Mouse (Mus musculus) neural tube, embryonic 14.5 days (tissue): ENCODE measurements around the gene Zkscan7. TPM values are rescaled to one million over a fixed set of nuclear protein-coding genes. Genes with fewer than 3 reads are reported as not detected.
A peak's percentile ranks its signal among the peaks of the same experiment; 100 is the strongest.

ENCODE experiments used
- ATAC-seq: fragments of 200-750 bp; cut with Nextera tagmentation; 2 replicates; pipeline ENCODE4 v1.8.0; 2017; ENCODE audit warnings: low read depth, mild to moderate bottlenecking, moderate TSS enrichment, moderate library complexity
- H3K27ac ChIP-seq: fragments of 300-500 bp; sonication (generic); 2 replicates; pipeline ENCODE4 v1.5.1; 2014; ENCODE audit warnings: low read depth, mild to moderate bottlenecking, control low read depth, low read length, moderate library complexity, mixed read lengths
- H3K27me3 ChIP-seq: fragments of 300-500 bp; sonication (generic); 2 replicates; pipeline ENCODE4 v1.6.1; 2014; ENCODE audit warnings: low read length; ENCODE audit not compliant: control insufficient read depth, insufficient read depth
- H3K36me3 ChIP-seq: fragments of 300-500 bp; sonication (generic); 2 replicates; pipeline ENCODE4 v1.6.1; 2014; ENCODE audit warnings: low read length, mixed read lengths; ENCODE audit not compliant: control insufficient read depth, insufficient read depth
- H3K4me1 ChIP-seq: fragments of 300-500 bp; sonication (generic); 2 replicates; pipeline ENCODE4 v1.6.1; 2014; ENCODE audit warnings: low read length; ENCODE audit not compliant: control insufficient read depth, insufficient read depth
- H3K4me2 ChIP-seq: fragments of 300-500 bp; sonication (generic); 2 replicates; pipeline ENCODE4 v1.6.1; 2014; ENCODE audit warnings: mild to moderate bottlenecking, low read depth, low read length, control low read depth
- H3K4me3 ChIP-seq: fragments of 300-500 bp; sonication (generic); 2 replicates; pipeline ENCODE4 v1.5.1; 2014; ENCODE audit warnings: low read depth, low read length, control low read depth, mixed read lengths
- H3K9ac ChIP-seq: fragments of 300-500 bp; sonication (generic); replicated peaks from 2 replicates; pipeline ENCODE4 v1.6.1; 2014; ENCODE audit warnings: low read depth, mild to moderate bottlenecking, control low read depth, low read length, mixed read lengths
- H3K9me3 ChIP-seq: fragments of 300-500 bp; sonication (generic); 2 replicates; pipeline ENCODE4 v1.6.1; 2016; ENCODE audit warnings: low read length; ENCODE audit not compliant: control insufficient read depth
- WGBS: fragments of 180-500 bp; shearing (Covaris S2); extraction: QIAGEN DNeasy Blood & Tissue Kit; methylation state at CpG from one replicate; pipeline ENCODE4 v1.1.7; 2014; 5-methylcytosine and 5-hydroxymethylcytosine counted together
- polyA plus RNA-seq: library from polyadenylated mRNA; unstranded; fragments of >200 nt; fragmentation: Nextera tagmentation; extraction: Ambion mirVana; gene quantifications from 2 replicates; pipeline ENCODE4 v1.2.1, GENCODE M21; 2014

The Zkscan7 gene
- polyA plus RNA-seq, 1 experiment from 2014 or later, result 3.1 TPM

GRCm38 (mm10) chr9:122872595-122872994 lies 12.9 kb upstream of the Zkscan7 start:
- 88% methylated on average over 4 of the region's 4 CpGs for WGBS
- no peak for ATAC-seq
- no peaks in the 10 kb centered on the region for H3K9me3 ChIP-seq
- H3K27me3 ChIP-seq, result no peaks in the 10 kb centered on the region
- H3K4me2 ChIP-seq, result no peak overlapping the region
- H3K36me3 ChIP-seq, result no peaks in the 10 kb centered on the region
- H3K4me1 ChIP-seq, result no peaks in the 10 kb centered on the region
- H3K4me3 ChIP-seq, result no peak overlapping the region
- H3K9ac ChIP-seq, result no peak overlapping the region
- H3K27ac ChIP-seq, result no peak overlapping the region

DNA sequence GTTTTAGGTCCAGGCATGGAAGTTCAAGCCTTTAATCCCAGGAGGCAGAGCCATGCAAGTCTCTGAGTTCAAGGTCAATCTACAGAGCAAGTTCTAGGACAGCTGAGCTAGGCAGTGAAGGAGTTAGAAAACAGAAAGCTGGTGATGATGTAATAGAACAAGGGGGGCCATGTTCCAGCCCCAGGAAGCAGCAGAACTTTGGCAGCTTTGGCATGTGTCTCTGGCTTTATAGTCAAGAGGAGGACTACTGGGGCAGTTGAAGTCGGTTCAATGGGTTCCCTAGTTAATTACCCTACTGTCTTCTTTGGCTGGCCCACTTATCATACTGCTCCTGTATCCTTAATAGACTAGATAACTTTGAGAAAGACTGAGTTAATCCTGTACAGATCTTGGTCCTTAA lies 10.8 kb upstream of the Zkscan7 start:
- Histone ChIP-seq H3K27ac (no peak overlapping the region), H3K4me3 (no peak overlapping the region), H3K36me3 (no peaks in the 10 kb centered on the region), H3K4me1 (no peaks in the 10 kb centered on the region), H3K27me3 (no peaks in the 10 kb centered on the region), H3K9me3 (no peaks in the 10 kb centered on the region), H3K4me2 (no peak overlapping the region), H3K9ac (no peak overlapping the region)
- no peak for ATAC-seq
- WGBS, result 72% methylated on average over 1 of the region's 1 CpGs

- Histone ChIP-seq H3K27me3 (no peaks in the 10 kb centered on the region), H3K27ac (no peak overlapping the region), H3K9ac (no peak overlapping the region), H3K4me1 (no peaks in the 10 kb centered on the region), H3K4me2 (no peak overlapping the region), H3K4me3 (no peak overlapping the region), H3K36me3 (no peaks in the 10 kb centered on the region), H3K9me3 (no peaks in the 10 kb centered on the region)
- WGBS, result 98% methylated on average over 2 of the region's 2 CpGs
- ATAC-seq, result no peak
Measured at GRCm38 (mm10) chr9:122875145-122875544, 10.3 kb upstream of the Zkscan7 start.

- H3K4me1 ChIP-seq, result peaks cover 3% of the 10 kb centered on the region; the same call in 1 of the 2 replicates
- peak; percentile 98 for ATAC-seq
- no peaks in the 10 kb centered on the region; the same call in 1 of the 2 replicates for H3K36me3 ChIP-seq
- H3K27ac ChIP-seq, result peak overlapping the region; percentile 62
- 6% methylated on average over 54 of the region's 54 CpGs for WGBS
- no peaks in the 10 kb centered on the region for H3K9me3 ChIP-seq
- H3K4me2 ChIP-seq, result peak overlapping the region; percentile 70
- peak overlapping the region; percentile 77 for H3K4me3 ChIP-seq
- peak overlapping the region; percentile 74 for H3K9ac ChIP-seq
- H3K27me3 ChIP-seq, result no peaks in the 10 kb centered on the region
Measured at GRCm38 (mm10) chr9:122886372-122887179, 1.1 kb downstream of the Zkscan7 start.

DNA sequence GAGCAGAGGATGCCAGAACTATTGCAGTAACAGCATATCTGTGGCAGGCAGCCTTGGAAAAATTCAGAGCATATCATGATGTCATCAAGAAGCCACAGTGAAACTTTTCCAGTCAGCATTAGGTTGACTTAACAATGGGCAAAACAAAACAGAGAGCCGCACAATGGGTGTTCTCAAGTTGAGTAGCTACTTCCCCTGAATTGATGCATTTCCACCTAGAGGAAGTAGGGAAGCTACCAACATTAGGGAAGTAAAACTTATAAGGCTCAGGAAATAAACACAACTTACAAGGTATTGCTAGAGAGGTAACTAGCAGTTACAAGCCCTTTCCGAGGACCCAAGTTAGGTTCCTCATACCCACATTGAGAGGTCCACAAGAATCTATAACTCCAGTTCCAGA lies 15.6 kb downstream of the Zkscan7 start:
- no peak overlapping the region for H3K27ac ChIP-seq
- ATAC-seq, result no peak
- 93% methylated on average over 2 of the region's 2 CpGs for WGBS
- H3K4me1 ChIP-seq, result no peaks in the 10 kb centered on the region
- no peak overlapping the region for H3K4me3 ChIP-seq
- no peaks in the 10 kb centered on the region; the same call in 1 of the 2 replicates for H3K36me3 ChIP-seq
- H3K9ac ChIP-seq, result no peak overlapping the region
- H3K27me3 ChIP-seq, result no peaks in the 10 kb centered on the region
- peaks cover under 1% of the 10 kb centered on the region; the same call in 1 of the 2 replicates for H3K9me3 ChIP-seq
- no peak overlapping the region for H3K4me2 ChIP-seq

DNA sequence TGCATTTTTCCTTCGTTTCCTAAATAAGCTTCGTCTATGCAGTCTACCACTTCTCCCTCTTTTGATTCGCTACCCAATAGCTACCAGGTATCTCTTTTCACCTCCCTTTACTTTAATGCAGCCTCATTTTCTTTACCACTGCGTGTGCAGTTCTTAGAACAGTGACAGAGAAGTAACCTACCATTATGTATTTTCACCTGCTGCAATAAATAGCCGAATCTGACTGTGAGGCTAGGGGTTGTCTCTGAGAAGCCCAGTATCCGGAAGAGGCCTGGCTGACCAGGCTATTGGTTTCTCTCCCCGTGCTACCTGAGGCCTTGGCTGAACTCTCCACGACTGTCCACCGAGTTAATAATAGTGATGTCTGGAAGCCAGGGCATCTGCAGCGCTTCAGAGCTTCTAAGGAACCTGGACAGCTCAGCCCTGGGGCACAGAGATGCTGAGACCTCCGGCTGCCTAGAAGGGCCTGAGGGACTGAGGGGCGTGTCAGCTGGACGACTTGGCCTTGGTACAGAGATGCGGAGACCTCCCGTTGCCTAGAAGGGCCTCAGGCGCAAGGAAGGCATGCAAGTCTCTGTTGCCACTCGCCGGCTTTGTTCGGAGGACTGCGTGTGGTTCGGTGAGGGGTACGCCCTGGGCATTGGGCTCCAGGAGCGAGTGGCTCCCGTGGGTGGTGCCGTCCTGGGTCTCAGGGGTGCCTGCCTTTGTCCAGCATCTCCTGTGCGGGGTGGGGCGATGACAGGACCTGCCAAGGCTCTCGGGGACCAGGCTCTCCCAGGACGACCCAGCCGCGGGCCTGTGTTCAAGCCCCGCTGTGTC lies 17.4 kb downstream of the Zkscan7 start:
- H3K9me3 ChIP-seq, result no peaks in the 10 kb centered on the region
- 14% methylated on average over 32 of the region's 32 CpGs for WGBS
- peak; percentile 97 for ATAC-seq
- no peaks in the 10 kb centered on the region for H3K36me3 ChIP-seq
- peak overlapping the region; percentile 72 for H3K9ac ChIP-seq
- H3K4me1 ChIP-seq, result no peaks in the 10 kb centered on the region
- no peaks in the 10 kb centered on the region for H3K27me3 ChIP-seq
- peak overlapping the region; percentile 56 for H3K4me2 ChIP-seq
- H3K27ac ChIP-seq, result peak overlapping the region; percentile 50
- peak overlapping the region; percentile 39 for H3K4me3 ChIP-seq

DNA sequence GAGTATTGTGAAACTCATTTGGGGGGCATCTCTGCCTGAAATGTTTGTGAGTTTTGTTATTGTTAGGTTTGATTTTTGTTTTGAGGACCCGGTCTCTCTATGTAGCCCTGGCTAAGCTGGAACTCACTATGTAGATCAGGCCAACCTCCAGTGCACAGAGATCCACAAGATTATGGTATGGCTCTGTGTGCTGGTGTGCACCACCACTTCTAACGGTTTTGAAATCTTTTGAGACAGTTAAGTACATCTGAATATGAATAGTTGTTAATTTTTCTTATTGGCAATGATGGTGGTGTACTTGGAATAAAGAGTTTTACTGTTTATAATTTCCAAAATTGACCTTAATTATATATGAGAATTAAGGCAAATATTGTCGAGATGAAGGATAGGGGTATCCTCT lies 37.0 kb downstream of the Zkscan7 start:
- Histone ChIP-seq H3K9me3 (no peaks in the 10 kb centered on the region), H3K4me3 (peak overlapping the region; percentile 63), H3K4me1 (0 out of 2 replicates have a peak, but pooled peaks cover 7% of the 10 kb centered on the region), H3K36me3 (peaks cover 24% of the 10 kb centered on the region), H3K9ac (peak overlapping the region; percentile 80; the same call in 1 of the 2 replicates), H3K4me2 (peak overlapping the region; percentile 52), H3K27ac (no peak overlapping the region), H3K27me3 (no peaks in the 10 kb centered on the region)
- no peak for ATAC-seq
- 16% methylated on average over 3 of the region's 3 CpGs for WGBS

DNA sequence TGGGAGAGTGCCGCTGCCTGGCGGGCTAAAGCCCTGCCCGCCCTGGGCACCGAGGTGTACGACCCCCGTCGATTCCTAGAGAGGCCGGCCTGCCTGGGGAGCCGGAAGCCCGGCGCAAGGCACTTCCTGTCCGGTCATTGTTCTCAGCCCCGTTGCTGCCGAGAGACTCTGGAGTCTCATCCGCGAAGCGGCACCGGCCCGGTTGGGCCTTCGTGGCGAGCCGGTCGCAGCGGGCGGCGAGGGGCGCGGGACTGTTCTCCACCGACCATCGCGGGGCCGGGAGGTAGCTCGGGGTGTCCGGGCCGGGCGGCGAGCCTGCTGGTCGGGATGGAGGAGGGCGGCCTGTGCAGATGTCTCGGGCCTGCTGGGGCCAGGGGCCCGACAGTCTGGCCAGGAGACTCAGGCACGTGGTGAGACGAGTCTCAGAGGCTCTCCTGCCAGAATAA lies 37.5 kb downstream of the Zkscan7 start, which contains the start of gene Zfp105:
Zfp105 (plus strand) TSS at position 137 of the 446 bp plus-strand sequence.
- Histone ChIP-seq H3K27me3 (no peaks in the 10 kb centered on the region), H3K36me3 (peaks cover 29% of the 10 kb centered on the region), H3K4me2 (peak within 1 kb of the TSS; percentile 52), H3K9me3 (no peaks in the 10 kb centered on the region), H3K27ac (peak within 1 kb of the TSS; percentile 61), H3K4me1 (0 out of 2 replicates have a peak, but pooled peaks cover 7% of the 10 kb centered on the region), H3K4me3 (peak within 1 kb of the TSS; percentile 63), H3K9ac (peak within 1 kb of the TSS; percentile 80)
- ATAC-seq, result peak; percentile 99
- WGBS, result under 1% methylated on average over 34 of the region's 43 CpGs
